In the genomic region with DNA sequence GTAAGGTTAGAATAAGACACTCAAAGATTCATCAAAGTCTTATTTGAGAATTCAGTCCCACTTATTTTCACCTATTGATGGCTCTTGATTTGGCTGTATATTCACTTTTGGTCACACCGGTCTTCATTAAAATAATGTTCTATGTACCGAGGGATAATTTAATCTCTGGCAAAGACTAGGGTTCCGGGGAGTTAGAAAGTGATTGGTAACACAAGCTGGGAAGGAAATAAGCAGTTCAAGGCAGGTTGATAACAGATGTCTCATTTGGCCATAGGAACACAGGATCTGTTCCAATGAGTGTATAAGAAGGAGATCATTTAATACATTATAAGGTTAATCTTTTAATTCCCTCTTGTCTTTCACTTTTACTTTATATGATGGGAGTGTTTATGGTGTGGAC, we compare ENCODE assay signal across 11 mouse cellular contexts. TPM values are rescaled to one million over a fixed set of nuclear protein-coding genes. Genes with fewer than 3 reads are reported as not detected.
"Had no signal": no experiment of that assay in that cellular context is flagged by ENCODE, and none has a peak within 500 bp of the region (broad histone marks: within the 10 kb centered on the region; RNA-seq: fewer than 3 reads in every experiment).

No protein-coding gene starts in this region.

- DNase-seq: lung, embryonic 14.5 days; lung, postnatal 10 days; lung, postnatal 4 days; midbrain, embryonic 14.5 days; right cerebral cortex, postnatal 14 days; thymus, adult 2 months; thymus, postnatal 25 days; thymus, postnatal 4 days had no signal

- ATAC-seq: midbrain, embryonic 16.5 days had no signal

RNA-seq across cellular contexts. Expression of gene Slc4a4, which starts 29.3 kb away (rescaled TPM):
- total RNA-seq: megakaryocyte, adult 5-6 weeks; megakaryocyte-erythroid progenitor cell, adult 5-6 weeks had no signal
